Mouse (Mus musculus): Measurements from ENCODE around the gene Pif1. TPM values are rescaled to one million over a fixed set of nuclear protein-coding genes. Genes with fewer than 3 reads are reported as not detected.

Gene Pif1
- total and polyA plus RNA-seq, 3 experiments: 11.2 to 14.5 (median 12.2) TPM

DNA sequence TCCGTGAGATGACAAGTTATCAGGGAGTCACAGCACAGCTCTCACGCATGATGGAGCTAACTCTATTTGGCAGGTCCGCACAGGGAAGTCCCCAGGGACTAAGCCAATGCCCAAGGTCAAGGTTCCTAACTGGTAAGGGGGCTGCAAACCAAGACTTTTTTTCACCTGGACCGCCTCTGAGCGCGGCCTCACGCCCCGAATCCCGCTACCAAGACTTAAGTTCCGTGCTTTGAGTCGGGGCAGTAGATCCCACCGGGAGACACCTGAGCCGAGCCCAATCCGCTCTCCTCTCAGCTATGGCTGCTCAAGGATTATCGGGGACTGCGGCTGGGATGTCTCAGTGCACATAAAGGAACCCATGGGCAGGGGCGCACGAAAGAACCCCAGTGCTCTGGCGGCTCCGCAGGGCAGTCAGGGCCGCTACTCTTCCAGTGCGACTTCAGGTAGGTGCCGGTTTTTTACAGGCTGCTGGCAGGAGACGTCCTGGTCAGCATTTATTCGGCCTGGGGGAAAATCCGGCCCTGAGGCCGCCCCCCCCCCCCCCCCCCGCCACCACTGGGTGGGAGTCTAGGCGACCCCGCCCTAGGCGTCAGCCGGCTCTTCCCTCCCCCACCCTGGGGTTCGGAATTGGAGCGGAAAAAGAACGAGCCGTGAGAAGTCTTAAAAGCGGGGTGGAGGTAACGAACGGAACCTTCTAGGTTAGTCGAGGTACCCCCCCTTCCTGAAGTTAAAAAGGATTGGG is 42.2 kb downstream of the Pif1 start, which contains the start of gene Rbpms2:
Rbpms2 (plus strand) TSS at position 624 of the 742 bp plus-strand sequence.
- H3K36me3 ChIP-seq (replicated peaks in 1 of 2; ENCODE audit: control insufficient read depth in 1 of 2, insufficient read depth in 1 of 2, low read length in 1 of 2): no peaks in the 10 kb centered on the region
- TF ChIP-seq NRF1 (IDR thresholded peaks at IDR 0.05; ENCODE audit: low read depth, low read length): no peak
- no peak for TF ChIP-seq PAX5 (IDR thresholded peaks at IDR 0.05; ENCODE audit: low read length)
- no peaks in the 10 kb centered on the region for H3K4me1 ChIP-seq (ENCODE audit: control insufficient read depth in 1 of 2, insufficient read depth in 2 of 2)
- dilution Hi-C loops (cut with MboI; ENCODE audit: extremely low pct_ligation_motif_present, extremely low pct_unique_long_range_greater_than_20kb, low sequenced_read_pairs) (no loop called here), in situ Hi-C loops (cut with MboI; ENCODE audit: low pct_ligation_motif_present, low pct_unique_long_range_greater_than_20kb, low sequenced_read_pairs) (no loop called here)
- H3K27ac ChIP-seq (ENCODE audit: insufficient read depth, low read depth): no peak within 1 kb of the TSS
- no peak for DNase-seq (ENCODE audit: extremely low read depth)
- peak within 1 kb of the TSS; percentile 27 for H3K9ac ChIP-seq (ENCODE audit: insufficient read depth, low read depth)
- H3K4me3 ChIP-seq (replicated peaks in 1 of 3; ENCODE audit: low read depth in 2 of 3, low read length in 2 of 3, poor library complexity in 1 of 3): peak within 1 kb of the TSS; percentile 21 to 48 (median 38)
- peaks cover 8% of the 10 kb centered on the region for H3K9me3 ChIP-seq (replicated peaks; ENCODE audit: low read length)
- peak within 1 kb of the TSS; percentile 83 for H3K4me2 ChIP-seq (ENCODE audit: insufficient read depth, low read depth, poor library complexity, severe bottlenecking)
- H3K79me2 ChIP-seq (replicated peaks; ENCODE audit: control insufficient read depth, extremely low read depth, insufficient read depth, poor library complexity, severe bottlenecking): no peaks in the 10 kb centered on the region
- peaks cover 24% of the 10 kb centered on the region for H3K27me3 ChIP-seq (replicated peaks)

DNA sequence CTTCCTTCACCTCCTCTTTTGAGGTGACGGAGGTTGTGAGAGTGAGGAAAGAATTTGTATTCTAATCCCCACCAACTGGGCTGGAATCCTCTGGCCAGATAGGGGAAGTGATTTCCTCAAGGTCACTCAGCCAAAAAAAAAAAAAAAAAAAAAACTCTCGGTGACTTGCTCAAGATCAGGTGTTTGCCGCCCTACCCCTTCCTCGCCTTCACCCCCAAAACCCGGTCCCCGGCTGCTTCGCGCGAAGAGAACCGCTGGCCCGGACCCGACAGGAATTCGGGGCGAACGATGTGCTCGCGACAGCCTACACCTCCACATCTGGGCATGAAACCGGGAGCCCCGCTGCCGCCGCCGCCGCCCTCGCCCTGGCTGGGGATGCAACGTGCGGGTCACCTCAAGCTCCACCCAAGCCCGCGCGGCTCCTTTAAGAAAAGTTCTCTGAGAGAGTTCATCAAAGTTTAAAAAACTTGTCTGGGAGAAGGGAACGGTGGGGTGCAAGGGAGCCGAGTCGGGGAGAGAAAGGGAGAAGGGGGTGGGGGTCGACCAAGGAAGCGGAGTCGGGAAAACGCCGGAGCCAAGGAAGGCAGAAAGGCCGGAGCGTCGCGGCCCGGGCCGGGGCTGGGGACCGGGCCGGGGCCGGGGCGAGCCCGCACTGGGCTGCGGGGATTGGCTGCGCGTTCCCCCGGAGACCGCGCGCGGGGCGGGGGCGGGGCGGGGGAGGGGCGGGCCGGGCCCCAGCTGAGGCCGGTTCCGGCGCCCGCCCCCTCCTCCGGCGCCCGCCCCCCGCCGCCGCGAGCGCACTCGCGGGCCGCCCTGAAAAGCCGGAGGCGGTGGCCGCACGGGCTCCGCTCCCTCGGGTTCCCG is 43.0 kb downstream of the Pif1 start:
- DNase-seq (ENCODE audit: extremely low read depth): no peak
- Histone ChIP-seq H3K27me3 (replicated peaks) (peaks cover 24% of the 10 kb centered on the region), H3K9ac (ENCODE audit: insufficient read depth, low read depth) (peak overlapping the region; percentile 27), H3K27ac (ENCODE audit: insufficient read depth, low read depth) (no peak overlapping the region), H3K9me3 (replicated peaks; ENCODE audit: low read length) (peaks cover 8% of the 10 kb centered on the region), H3K4me3 (replicated peaks in 1 of 3; ENCODE audit: low read depth in 2 of 3, low read length in 2 of 3, poor library complexity in 1 of 3) (peak overlapping the region; percentile 21 to 48 (median 38)), H3K4me2 (ENCODE audit: insufficient read depth, low read depth, poor library complexity, severe bottlenecking) (peak overlapping the region; percentile 83), H3K79me2 (replicated peaks; ENCODE audit: control insufficient read depth, extremely low read depth, insufficient read depth, poor library complexity, severe bottlenecking) (no peaks in the 10 kb centered on the region), H3K36me3 (replicated peaks in 1 of 2; ENCODE audit: control insufficient read depth in 1 of 2, insufficient read depth in 1 of 2, low read length in 1 of 2) (no peaks in the 10 kb centered on the region), H3K4me1 (ENCODE audit: control insufficient read depth in 1 of 2, insufficient read depth in 2 of 2) (no peaks in the 10 kb centered on the region)
- dilution Hi-C loops (cut with MboI; ENCODE audit: extremely low pct_ligation_motif_present, extremely low pct_unique_long_range_greater_than_20kb, low sequenced_read_pairs): no loop called here
- in situ Hi-C loops (cut with MboI; ENCODE audit: low pct_ligation_motif_present, low pct_unique_long_range_greater_than_20kb, low sequenced_read_pairs): no loop called here
- TF ChIP-seq BHLHE40 (IDR thresholded peaks at IDR 0.05; ENCODE audit: low read depth, low read length): no peak
- peak; percentile 84 for TF ChIP-seq ZNF384 (IDR thresholded peaks at IDR 0.05; ENCODE audit: low read depth, low read length)
- TF ChIP-seq CTCF (conservative IDR thresholded peaks at IDR 0.05 in 1 of 2, IDR thresholded peaks at IDR 0.05 in 1 of 2; ENCODE audit: low read depth in 2 of 2, low read length in 2 of 2): no peak
- TF ChIP-seq POLR2AphosphoS2 (IDR thresholded peaks at IDR 0.05; ENCODE audit: low read depth, low read length): no peak

DNA sequence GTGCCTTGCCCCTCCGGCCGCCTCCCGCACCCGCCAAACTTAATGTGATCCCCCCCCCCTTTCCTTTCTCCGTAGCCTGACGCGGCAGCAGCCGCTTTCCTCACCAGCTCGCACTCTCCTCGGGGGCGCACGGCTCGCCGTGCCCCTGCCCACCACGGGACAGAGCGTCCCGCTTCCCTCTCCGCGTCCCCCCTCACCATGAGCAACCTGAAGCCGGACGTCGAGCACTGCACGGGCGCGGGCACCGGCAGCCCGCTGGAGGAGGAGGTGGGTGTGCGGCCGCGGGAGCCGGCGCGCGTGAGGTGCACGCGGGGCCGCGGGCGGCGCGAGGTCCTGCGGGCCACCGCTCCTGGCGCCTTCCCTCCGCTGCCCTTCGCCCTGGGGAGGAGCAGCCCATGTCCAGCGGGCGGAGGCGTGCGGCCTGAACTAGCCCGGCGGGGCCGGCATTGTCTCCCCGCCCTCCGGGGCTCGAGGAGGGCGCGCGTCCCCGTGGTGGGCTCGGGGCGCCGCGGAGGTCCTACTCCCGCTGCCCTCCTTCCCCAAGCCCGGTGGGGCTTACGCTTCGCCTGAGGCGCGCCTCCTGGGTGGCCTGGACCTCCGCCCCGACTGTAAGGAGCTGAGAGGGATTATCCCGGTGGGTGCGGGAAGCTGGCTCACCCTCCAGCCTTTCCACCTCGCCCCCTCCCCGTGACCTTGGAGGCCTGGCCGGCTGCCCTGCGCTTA is 43.8 kb downstream of the Pif1 start:
- Histone ChIP-seq H3K4me2 (ENCODE audit: insufficient read depth, low read depth, poor library complexity, severe bottlenecking) (0 out of 2 replicates have a peak overlapping the region, but pooled peaks have one; percentile 83), H3K27me3 (replicated peaks) (peaks cover 24% of the 10 kb centered on the region), H3K4me3 (replicated peaks in 1 of 3; ENCODE audit: low read depth in 2 of 3, low read length in 2 of 3, poor library complexity in 1 of 3) (no peak overlapping the region), H3K36me3 (replicated peaks in 1 of 2; ENCODE audit: control insufficient read depth in 1 of 2, insufficient read depth in 1 of 2, low read length in 1 of 2) (no peaks in the 10 kb centered on the region), H3K9me3 (replicated peaks; ENCODE audit: low read length) (peaks cover 8% of the 10 kb centered on the region), H3K4me1 (ENCODE audit: control insufficient read depth in 1 of 2, insufficient read depth in 2 of 2) (no peaks in the 10 kb centered on the region), H3K9ac (ENCODE audit: insufficient read depth, low read depth) (no peak overlapping the region), H3K79me2 (replicated peaks; ENCODE audit: control insufficient read depth, extremely low read depth, insufficient read depth, poor library complexity, severe bottlenecking) (no peaks in the 10 kb centered on the region), H3K27ac (ENCODE audit: insufficient read depth, low read depth) (no peak overlapping the region)
- in situ Hi-C loops (cut with MboI; ENCODE audit: low pct_ligation_motif_present, low pct_unique_long_range_greater_than_20kb, low sequenced_read_pairs) (no loop called here), dilution Hi-C loops (cut with MboI; ENCODE audit: extremely low pct_ligation_motif_present, extremely low pct_unique_long_range_greater_than_20kb, low sequenced_read_pairs) (no loop called here)
- no peak for DNase-seq (ENCODE audit: extremely low read depth)
- TF ChIP-seq RCOR1 (conservative IDR thresholded peaks at IDR 0.05; ENCODE audit: low read depth, low read length): no peak
- TF ChIP-seq TCF12 (IDR thresholded peaks at IDR 0.05; ENCODE audit: low read depth, low read length): no peak
- TF ChIP-seq ZNF384 (IDR thresholded peaks at IDR 0.05; ENCODE audit: low read depth, low read length): no peak
- TF ChIP-seq HCFC1 (IDR thresholded peaks at IDR 0.05; ENCODE audit: low read depth, low read length): no peak
- TF ChIP-seq UBTF (IDR thresholded peaks at IDR 0.05; ENCODE audit: low read depth, low read length): no peak
- no peak for TF ChIP-seq ETS1 (conservative IDR thresholded peaks at IDR 0.05; ENCODE audit: low read depth, low read length)
- TF ChIP-seq RAD21 (IDR thresholded peaks at IDR 0.05; ENCODE audit: low read depth, low read length): no peak
- no peak for TF ChIP-seq USF2 (conservative IDR thresholded peaks at IDR 0.05; ENCODE audit: low read depth, low read length)
- TF ChIP-seq NRF1 (IDR thresholded peaks at IDR 0.05; ENCODE audit: low read depth, low read length): no peak
- no peak for TF ChIP-seq CTCF (conservative IDR thresholded peaks at IDR 0.05 in 1 of 2, IDR thresholded peaks at IDR 0.05 in 1 of 2; ENCODE audit: low read depth in 2 of 2, low read length in 2 of 2)
- no peak for TF ChIP-seq MYC (IDR thresholded peaks at IDR 0.05; ENCODE audit: low read depth, low read length)
- no peak for TF ChIP-seq SIN3A (IDR thresholded peaks at IDR 0.05; ENCODE audit: low read length)
- TF ChIP-seq CHD1 (IDR thresholded peaks at IDR 0.05; ENCODE audit: low read depth, low read length): no peak
- TF ChIP-seq E2F4 (IDR thresholded peaks at IDR 0.05; ENCODE audit: insufficient replicate concordance, low read depth, low read length): no peak
- TF ChIP-seq MEF2A (IDR thresholded peaks at IDR 0.05; ENCODE audit: borderline replicate concordance, low read depth, low read length): no peak
- TF ChIP-seq ZC3H11A (IDR thresholded peaks at IDR 0.05; ENCODE audit: low read depth, low read length): no peak
- no peak for TF ChIP-seq MAFK (IDR thresholded peaks at IDR 0.05; ENCODE audit: insufficient replicate concordance, low read length)
